Mouse (Mus musculus): Measurements from ENCODE around the gene Twsg1.

Gene Twsg1

GRCm38 (mm10) chr17:65933741-65934140 lies 17.3 kb downstream of the Twsg1 start:
- DNase-seq (ENCODE audit: low read depth, low spot score) = peak; percentile 25

- DNase-seq (ENCODE audit: low read depth, low spot score) = no peak
Observed at GRCm38 (mm10) chr17:65931525-65931924, 19.5 kb downstream of the Twsg1 start.

- DNase-seq (ENCODE audit: low read depth, low spot score) = peak; percentile 98
Observed at GRCm38 (mm10) chr17:65930960-65931359, 20.1 kb downstream of the Twsg1 start.

- DNase-seq (ENCODE audit: low read depth, low spot score) = peak; percentile 34
Observed at GRCm38 (mm10) chr17:65930158-65930826, 20.7 kb downstream of the Twsg1 start.

- DNase-seq (ENCODE audit: low read depth, low spot score) = no peak
Observed at GRCm38 (mm10) chr17:65929319-65929978, 21.6 kb downstream of the Twsg1 start.

- no peak for DNase-seq (ENCODE audit: low read depth, low spot score)
Observed at GRCm38 (mm10) chr17:65927077-65927476, 23.9 kb downstream of the Twsg1 start.

GRCm38 (mm10) chr17:65924218-65924617 lies 26.8 kb downstream of the Twsg1 start:
- DNase-seq (ENCODE audit: low read depth, low spot score) = no peak

GRCm38 (mm10) chr17:65921975-65922374 lies 29.1 kb downstream of the Twsg1 start:
- no peak for DNase-seq (ENCODE audit: low read depth, low spot score)

- DNase-seq (ENCODE audit: low read depth, low spot score) = no peak
Observed at GRCm38 (mm10) chr17:65919235-65919634, 31.8 kb downstream of the Twsg1 start.

GRCm38 (mm10) chr17:65916135-65916668 lies 34.8 kb downstream of the Twsg1 start:
- peak; percentile 73 for DNase-seq (ENCODE audit: low read depth, low spot score)

- DNase-seq (ENCODE audit: low read depth, low spot score) = no peak
Observed at GRCm38 (mm10) chr17:65914083-65914482, 36.9 kb downstream of the Twsg1 start.

- no peak for DNase-seq (ENCODE audit: low read depth, low spot score)
Observed at GRCm38 (mm10) chr17:65912202-65912601, 38.8 kb downstream of the Twsg1 start.

GRCm38 (mm10) chr17:65911285-65912069 lies 39.5 kb downstream of the Twsg1 start:
- no peak for DNase-seq (ENCODE audit: low read depth, low spot score)

GRCm38 (mm10) chr17:65908270-65908669 lies 42.8 kb downstream of the Twsg1 start:
- DNase-seq (ENCODE audit: low read depth, low spot score) = no peak

GRCm38 (mm10) chr17:65906895-65907401 lies 44.1 kb downstream of the Twsg1 start:
- DNase-seq (ENCODE audit: low read depth, low spot score) = no peak

- no peak for DNase-seq (ENCODE audit: low read depth, low spot score)
Observed at GRCm38 (mm10) chr17:65906313-65906894, 44.6 kb downstream of the Twsg1 start.

GRCm38 (mm10) chr17:65905241-65905640 lies 45.8 kb downstream of the Twsg1 start:
- no peak for DNase-seq (ENCODE audit: low read depth, low spot score)

GRCm38 (mm10) chr17:65903826-65904225 lies 47.2 kb downstream of the Twsg1 start:
- DNase-seq (ENCODE audit: low read depth, low spot score) = no peak

- no peak for DNase-seq (ENCODE audit: low read depth, low spot score)
Observed at GRCm38 (mm10) chr17:65903011-65903410, 48.0 kb downstream of the Twsg1 start.

- no peak for DNase-seq (ENCODE audit: low read depth, low spot score)
Observed at GRCm38 (mm10) chr17:65902281-65902680, 48.7 kb downstream of the Twsg1 start.

GRCm38 (mm10) chr17:65896016-65896415 lies 55.0 kb downstream of the Twsg1 start:
- DNase-seq (ENCODE audit: low read depth, low spot score) = no peak

- DNase-seq (ENCODE audit: low read depth, low spot score) = peak; percentile 32
Observed at GRCm38 (mm10) chr17:65889476-65889875, 61.5 kb downstream of the Twsg1 start.
